Mouse (Mus musculus) T-helper 1 cell (primary cell): ENCODE results near the gene Lcn6.

Source experiments
- in situ Hi-C: fragments of 300-600 bp; cut with MboI, MseI; formaldehyde crosslinking; loops from one replicate; pipeline ENCODE4 v1.15.1; 2025; ENCODE audit warnings: high pct_unique_total_duplicates

Gene Lcn6

GRCm38 (mm10) chr2:25676486-25676885 is at the start of gene Lcn6:
TSS of gene Lcn6 (plus strand) at chr2:25676786.
- in situ Hi-C loops: no loop called here

GRCm38 (mm10) chr2:25627811-25628210 is 48.8 kb upstream of the Lcn6 start, which contains the start of gene Fcna:
TSS of gene Fcna (minus strand) at chr2:25628030.
- in situ Hi-C loops: no loop called here

- in situ Hi-C loops: no loop called here
Measured at GRCm38 (mm10) chr2:25628738-25629137, 47.8 kb upstream of the Lcn6 start.

- in situ Hi-C loops: no loop called here
Measured at GRCm38 (mm10) chr2:25633616-25634015, 43.0 kb upstream of the Lcn6 start.

- in situ Hi-C loops: no loop called here
Measured at GRCm38 (mm10) chr2:25634046-25634445, 42.5 kb upstream of the Lcn6 start.

GRCm38 (mm10) chr2:25639890-25640289 is 36.7 kb upstream of the Lcn6 start:
- in situ Hi-C loops: no loop called here

GRCm38 (mm10) chr2:25652902-25653301 is 23.7 kb upstream of the Lcn6 start, which contains the start of gene Lcn8:
TSS of gene Lcn8 (plus strand) at chr2:25653120.
- in situ Hi-C loops: loop anchor here (10.0 kb wide), 1 partner anchor 122 kb away; the partner anchor contains the start of gene Lcn11

GRCm38 (mm10) chr2:25654502-25654901 is 22.1 kb upstream of the Lcn6 start:
- in situ Hi-C loops: loop anchor here (10.0 kb wide), 1 partner anchor 120 kb away; the partner anchor contains the start of gene Lcn11

- in situ Hi-C loops: loop anchor here (5.0 to 10.0 kb wide), 2 partner anchors 46 to 118 kb away; partner anchors contain the start of genes Lcn11 and Obp2a
Measured at GRCm38 (mm10) chr2:25656691-25657090, 19.9 kb upstream of the Lcn6 start.

- in situ Hi-C loops: loop anchor here (5.0 to 10.0 kb wide), 2 partner anchors 45 to 118 kb away; partner anchors contain the start of genes Lcn11 and Obp2a
Measured at GRCm38 (mm10) chr2:25657246-25657645, 19.3 kb upstream of the Lcn6 start.

- in situ Hi-C loops: loop anchor here (5.0 to 10.0 kb wide), 2 partner anchors 45 to 117 kb away; partner anchors contain the start of genes Lcn11 and Obp2a
Measured at GRCm38 (mm10) chr2:25657652-25658051, 18.9 kb upstream of the Lcn6 start, which contains the start of gene Lcn5. TSS of gene Lcn5 (plus strand) at chr2:25657952.

- in situ Hi-C loops: no loop called here
Measured at GRCm38 (mm10) chr2:25660279-25660678, 16.3 kb upstream of the Lcn6 start.

GRCm38 (mm10) chr2:25661245-25661970 is 15.2 kb upstream of the Lcn6 start:
- in situ Hi-C loops: no loop called here

GRCm38 (mm10) chr2:25663511-25663910 is 13.1 kb upstream of the Lcn6 start:
- in situ Hi-C loops: no loop called here

- in situ Hi-C loops: no loop called here
Measured at GRCm38 (mm10) chr2:25664125-25664524, 12.5 kb upstream of the Lcn6 start.

- in situ Hi-C loops: no loop called here
Measured at GRCm38 (mm10) chr2:25666516-25666915, 10.1 kb upstream of the Lcn6 start.

GRCm38 (mm10) chr2:25679559-25679958 is 3.0 kb downstream of the Lcn6 start:
- in situ Hi-C loops: no loop called here

- in situ Hi-C loops: no loop called here
Measured at GRCm38 (mm10) chr2:25682426-25682825, 5.8 kb downstream of the Lcn6 start, which contains the start of gene Lcn10. TSS of gene Lcn10 (plus strand) at chr2:25682726.

GRCm38 (mm10) chr2:25686941-25687340 is 10.4 kb downstream of the Lcn6 start:
- in situ Hi-C loops: no loop called here

- in situ Hi-C loops: no loop called here
Measured at GRCm38 (mm10) chr2:25694605-25695004, 18.0 kb downstream of the Lcn6 start.

GRCm38 (mm10) chr2:25696951-25697350 is 20.4 kb downstream of the Lcn6 start:
- in situ Hi-C loops: no loop called here

GRCm38 (mm10) chr2:25698696-25699095 is 22.1 kb downstream of the Lcn6 start:
- in situ Hi-C loops: no loop called here

- in situ Hi-C loops: loop anchor here (5.0 to 10.0 kb wide), 2 partner anchors 42 to 815 kb away; partner anchors contain the start of genes Lcn5 and Notch1
Measured at GRCm38 (mm10) chr2:25699743-25700142, 23.2 kb downstream of the Lcn6 start, which contains the start of gene Obp2a. TSS of gene Obp2a (plus strand) at chr2:25700043.
